Mouse (Mus musculus): ENCODE measurements around the gene Pkdcc.

Pkdcc gene

GRCm38 (mm10) chr17:83212422-83212821 is 2.7 kb upstream of the Pkdcc start:
- no peak for DNase-seq (ENCODE audit: low spot score in 2 of 2)

- no peak for DNase-seq (ENCODE audit: low spot score in 2 of 2)
Measured at GRCm38 (mm10) chr17:83213228-83213915, 1.7 kb upstream of the Pkdcc start.

- DNase-seq (ENCODE audit: low spot score in 2 of 2), result no peak
Measured at GRCm38 (mm10) chr17:83214161-83214592, 915 bp upstream of the Pkdcc start.

GRCm38 (mm10) chr17:83215529-83216244 is 595 bp downstream of the Pkdcc start:
- no peak for DNase-seq (ENCODE audit: low spot score in 2 of 2)

DNA sequence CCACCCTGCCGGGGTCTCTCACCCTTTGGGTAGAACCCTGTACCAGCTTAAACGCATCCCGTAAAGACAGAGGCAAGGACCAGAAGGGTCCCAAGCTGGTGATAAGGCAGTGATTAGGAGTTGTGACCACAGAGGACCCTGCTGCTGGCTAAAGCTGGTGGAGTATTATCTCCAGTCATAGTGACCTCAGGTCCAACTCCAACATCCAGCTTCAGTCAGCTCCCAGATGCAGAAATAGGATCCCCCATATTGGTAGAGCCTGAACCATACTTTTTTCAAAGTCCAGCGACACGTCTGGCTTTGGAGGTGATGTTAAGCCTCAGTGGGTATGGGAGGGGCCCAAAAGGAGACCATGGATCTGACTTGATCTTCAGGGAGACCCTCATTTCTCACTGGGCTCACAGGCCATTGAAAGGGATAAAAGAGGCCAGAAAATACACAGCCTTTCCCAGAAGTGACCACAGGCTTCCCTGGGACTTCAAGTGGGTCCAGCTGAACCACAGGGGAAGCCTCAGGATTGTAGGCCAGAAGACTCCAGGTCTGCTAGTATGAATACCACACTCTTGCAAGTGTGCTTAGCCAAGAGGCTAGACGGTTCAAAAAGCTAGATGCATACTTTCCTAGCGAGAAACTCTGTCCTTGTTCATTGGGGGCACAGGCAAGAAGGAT is 1.3 kb downstream of the Pkdcc start:
- DNase-seq (ENCODE audit: low spot score in 2 of 2), result no peak

DNA sequence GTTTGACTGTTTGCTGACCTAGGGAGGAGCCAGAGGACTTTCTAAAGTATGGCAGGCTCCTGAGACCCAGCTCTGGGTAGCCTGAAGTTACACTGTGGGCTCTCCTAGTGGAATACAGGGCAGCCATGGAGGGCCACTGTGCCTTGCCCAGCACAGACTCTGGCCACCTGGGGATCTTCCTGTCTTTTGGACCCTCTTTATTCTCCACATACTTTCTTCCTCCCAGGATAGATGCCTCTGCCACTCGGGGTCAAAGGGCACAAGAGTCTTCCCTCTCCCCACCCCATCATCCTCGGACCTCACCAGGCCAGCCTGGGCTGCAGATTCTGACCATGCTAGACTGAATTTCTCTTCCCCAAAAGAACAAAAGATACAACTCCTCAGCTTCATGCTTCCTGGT is 3.1 kb downstream of the Pkdcc start:
- DNase-seq (ENCODE audit: low spot score in 2 of 2), result no peak

GRCm38 (mm10) chr17:83218722-83219121 is 3.6 kb downstream of the Pkdcc start:
- DNase-seq (ENCODE audit: low spot score in 2 of 2), result no peak

- DNase-seq (ENCODE audit: low spot score in 2 of 2), result no peak
Measured at GRCm38 (mm10) chr17:83219351-83220287, 4.5 kb downstream of the Pkdcc start.

DNA sequence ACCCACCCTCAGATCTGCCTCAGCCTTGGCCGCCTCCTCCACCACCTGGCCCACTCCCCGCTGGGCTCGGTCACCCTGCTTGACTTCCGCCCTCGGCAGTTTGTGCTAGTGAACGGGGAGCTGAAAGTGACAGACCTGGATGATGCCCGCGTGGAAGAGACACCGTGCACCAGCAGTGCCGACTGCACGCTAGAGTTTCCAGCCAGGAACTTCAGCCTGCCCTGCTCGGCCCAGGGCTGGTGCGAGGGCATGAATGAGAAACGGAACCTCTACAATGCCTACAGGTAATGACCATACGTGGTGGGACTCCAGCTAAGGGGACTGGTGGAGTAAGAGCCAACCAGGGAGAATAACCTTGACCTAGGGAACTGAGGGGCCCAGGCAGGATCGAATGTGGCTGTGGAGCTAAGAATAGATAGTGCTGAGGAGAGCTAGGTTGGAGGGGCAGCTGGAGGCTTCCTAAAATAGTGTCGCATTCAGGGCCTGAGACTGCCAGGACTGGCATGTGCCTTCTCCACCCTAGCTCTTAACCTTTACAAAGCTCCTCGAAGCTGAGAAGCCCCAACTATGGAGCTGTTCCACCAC is 6.0 kb downstream of the Pkdcc start:
- no peak for DNase-seq (ENCODE audit: low spot score in 2 of 2)

- no peak for DNase-seq (ENCODE audit: low spot score in 2 of 2)
Measured at GRCm38 (mm10) chr17:83221611-83222500, 6.8 kb downstream of the Pkdcc start.

GRCm38 (mm10) chr17:83222705-83223104 is 7.6 kb downstream of the Pkdcc start:
- DNase-seq (ENCODE audit: low spot score in 2 of 2), result no peak

- no peak for DNase-seq (ENCODE audit: low spot score in 2 of 2)
Measured at GRCm38 (mm10) chr17:83224451-83224971, 9.4 kb downstream of the Pkdcc start.

- DNase-seq (ENCODE audit: low spot score in 2 of 2), result no peak
Measured at GRCm38 (mm10) chr17:83226395-83226986, 11.4 kb downstream of the Pkdcc start.

DNA sequence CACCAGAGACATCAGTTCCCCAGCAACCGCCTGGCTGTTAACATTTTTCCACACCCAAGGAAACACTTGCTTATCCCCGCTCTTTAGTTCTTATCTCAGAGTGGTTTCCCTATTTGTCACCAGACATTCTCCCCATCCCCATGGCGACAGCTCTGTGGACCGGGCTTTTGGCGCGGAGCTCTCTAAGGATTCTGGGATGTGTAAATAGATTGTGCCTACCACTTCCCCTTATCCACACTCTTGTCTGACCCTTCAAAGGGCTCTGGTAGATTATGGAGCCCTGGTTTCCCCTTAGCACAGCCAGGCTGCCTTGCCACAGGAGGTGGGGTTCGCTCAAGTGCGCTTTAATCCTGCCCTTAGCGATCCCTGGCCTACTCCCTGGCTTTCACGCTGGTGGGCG is 16.3 kb downstream of the Pkdcc start:
- DNase-seq (ENCODE audit: low spot score in 2 of 2), result no peak

GRCm38 (mm10) chr17:83235227-83235626 is 20.1 kb downstream of the Pkdcc start:
- DNase-seq (ENCODE audit: low spot score in 2 of 2), result no peak

DNA sequence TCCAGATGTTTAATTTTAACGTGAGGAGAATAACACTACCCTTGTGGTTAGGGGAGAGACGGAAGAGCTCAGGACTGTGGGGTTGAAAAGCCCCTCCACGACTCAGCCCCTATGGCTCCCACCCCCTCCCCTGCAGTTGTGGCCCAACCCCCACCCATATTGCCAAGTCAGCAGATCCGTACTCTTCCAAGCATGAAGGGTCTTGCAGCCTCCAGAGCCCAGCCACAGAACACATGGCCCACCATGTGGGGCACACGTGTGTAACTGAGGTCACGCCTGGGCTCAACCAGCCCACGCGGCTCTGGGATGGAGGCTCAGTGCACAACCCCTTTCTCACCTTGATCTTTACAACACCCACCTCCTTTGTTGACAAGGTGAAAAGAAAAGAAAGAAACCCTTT is 21.1 kb downstream of the Pkdcc start:
- no peak for DNase-seq (ENCODE audit: low spot score in 2 of 2)

GRCm38 (mm10) chr17:83238123-83239058 is 23.3 kb downstream of the Pkdcc start:
- DNase-seq (ENCODE audit: low spot score in 2 of 2), result no peak

DNA sequence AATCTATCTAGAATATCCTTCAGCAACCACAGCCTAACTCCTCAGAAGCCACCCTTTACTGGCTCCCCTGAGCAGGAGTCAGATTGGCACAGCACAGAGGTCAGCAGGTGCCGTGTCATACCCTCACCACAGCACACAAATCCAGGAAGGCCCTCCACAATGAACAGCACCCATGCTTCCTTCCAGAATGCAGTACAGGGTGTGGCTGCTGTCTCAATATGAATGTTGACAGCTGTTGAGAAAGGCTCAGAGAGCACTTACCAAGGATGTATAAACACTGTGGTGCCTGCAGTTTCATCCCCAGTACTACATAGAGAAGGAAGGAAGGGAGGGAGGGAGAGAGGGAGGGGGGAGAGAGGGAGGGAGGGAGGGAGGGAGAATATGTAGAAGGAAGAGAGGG is 29.4 kb downstream of the Pkdcc start:
- no peak for DNase-seq (ENCODE audit: low spot score in 2 of 2)

DNA sequence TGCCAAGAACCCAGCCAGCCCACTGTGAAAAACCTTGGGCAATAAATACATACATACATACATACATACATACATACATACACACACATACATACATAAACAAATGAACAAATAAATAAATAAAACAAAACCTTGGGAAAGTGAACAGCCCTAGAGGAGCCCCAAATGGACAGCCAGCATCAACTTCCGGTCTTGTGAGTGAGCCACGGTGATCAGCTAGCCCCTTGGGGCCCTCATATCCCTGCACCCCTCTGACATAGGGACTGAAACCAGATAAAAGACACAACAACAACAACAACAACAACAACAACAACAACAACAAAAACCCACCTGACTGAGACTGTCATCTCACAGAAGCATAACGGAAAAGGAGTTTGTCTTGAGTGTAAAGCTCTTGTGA is 30.4 kb downstream of the Pkdcc start:
- no peak for DNase-seq (ENCODE audit: low spot score in 2 of 2)
